Mouse (Mus musculus) T-helper 2 cell (primary cell): ENCODE data around the gene Guca1a.

ENCODE experiments used
- in situ Hi-C: fragments of 300-600 bp; cut with MboI, MseI; formaldehyde crosslinking; loops from one replicate; pipeline ENCODE4 v1.15.1; 2025; ENCODE audit warnings: high pct_unique_total_duplicates

Guca1a gene

GRCm38 (mm10) chr17:47420195-47420594 is 19.8 kb upstream of the Guca1a start:
- in situ Hi-C loops: loop anchor here (25.0 kb wide), 1 partner anchor 1483 kb away; no protein-coding TSS in a partner anchor

GRCm38 (mm10) chr17:47409897-47410861 is 9.8 kb upstream of the Guca1a start:
- in situ Hi-C loops: loop anchor here (25.0 kb wide), 1 partner anchor 1473 kb away; no protein-coding TSS in a partner anchor

- in situ Hi-C loops: loop anchor here (25.0 kb wide), 1 partner anchor 1471 kb away; no protein-coding TSS in a partner anchor
These were observed 8.1 kb upstream of the Guca1a start for GRCm38 (mm10) chr17:47408558-47408898.

GRCm38 (mm10) chr17:47407717-47408557 is 7.6 kb upstream of the Guca1a start:
- in situ Hi-C loops: loop anchor here (25.0 kb wide), 1 partner anchor 1471 kb away; no protein-coding TSS in a partner anchor

- in situ Hi-C loops: no loop called here
These were observed 1.3 kb downstream of the Guca1a start for GRCm38 (mm10) chr17:47399091-47399490.

- in situ Hi-C loops: no loop called here
These were observed 4.9 kb downstream of the Guca1a start for GRCm38 (mm10) chr17:47395376-47395913.

- in situ Hi-C loops: no loop called here
These were observed 6.0 kb downstream of the Guca1a start for GRCm38 (mm10) chr17:47394223-47394869.

- in situ Hi-C loops: no loop called here
These were observed 13.7 kb downstream of the Guca1a start for GRCm38 (mm10) chr17:47386649-47387048.

GRCm38 (mm10) chr17:47385145-47385544 is 15.2 kb downstream of the Guca1a start, which contains the start of gene Guca1b:
TSS of gene Guca1b (plus strand) at chr17:47385393.
- in situ Hi-C loops: no loop called here

GRCm38 (mm10) chr17:47384064-47384463 is 16.3 kb downstream of the Guca1a start:
- in situ Hi-C loops: no loop called here

- in situ Hi-C loops: no loop called here
These were observed 17.1 kb downstream of the Guca1a start for GRCm38 (mm10) chr17:47383266-47383665.

GRCm38 (mm10) chr17:47381917-47382316 is 18.5 kb downstream of the Guca1a start:
- in situ Hi-C loops: no loop called here

- in situ Hi-C loops: no loop called here
These were observed 22.3 kb downstream of the Guca1a start for GRCm38 (mm10) chr17:47378133-47378532.

GRCm38 (mm10) chr17:47376779-47377280 is 23.6 kb downstream of the Guca1a start:
- in situ Hi-C loops: no loop called here

GRCm38 (mm10) chr17:47373991-47374390 is 26.4 kb downstream of the Guca1a start:
- in situ Hi-C loops: no loop called here

- in situ Hi-C loops: no loop called here
These were observed 28.9 kb downstream of the Guca1a start for GRCm38 (mm10) chr17:47371451-47371850.

- in situ Hi-C loops: no loop called here
These were observed 31.3 kb downstream of the Guca1a start for GRCm38 (mm10) chr17:47369087-47369443.

GRCm38 (mm10) chr17:47368401-47369086 is 31.8 kb downstream of the Guca1a start, which contains the start of gene Mrps10:
TSS of gene Mrps10 (plus strand) at chr17:47368887.
- in situ Hi-C loops: no loop called here

- in situ Hi-C loops: no loop called here
These were observed 39.0 kb downstream of the Guca1a start for GRCm38 (mm10) chr17:47361343-47361742.

GRCm38 (mm10) chr17:47359964-47360363 is 40.4 kb downstream of the Guca1a start:
- in situ Hi-C loops: no loop called here
